Mouse (Mus musculus): ENCODE results near the gene Inpp5e. TPM values are rescaled to one million over a fixed set of nuclear protein-coding genes. Genes with fewer than 3 reads are reported as not detected.
"Not testable (repeated sequence)": the region's sequence is repeated elsewhere in the genome, so short reads cannot be mapped to it uniquely, and the experiment has no call there.

Gene Inpp5e
- polyA plus RNA-seq, 1 experiment from 2014 or later, result 28.0 TPM

DNA sequence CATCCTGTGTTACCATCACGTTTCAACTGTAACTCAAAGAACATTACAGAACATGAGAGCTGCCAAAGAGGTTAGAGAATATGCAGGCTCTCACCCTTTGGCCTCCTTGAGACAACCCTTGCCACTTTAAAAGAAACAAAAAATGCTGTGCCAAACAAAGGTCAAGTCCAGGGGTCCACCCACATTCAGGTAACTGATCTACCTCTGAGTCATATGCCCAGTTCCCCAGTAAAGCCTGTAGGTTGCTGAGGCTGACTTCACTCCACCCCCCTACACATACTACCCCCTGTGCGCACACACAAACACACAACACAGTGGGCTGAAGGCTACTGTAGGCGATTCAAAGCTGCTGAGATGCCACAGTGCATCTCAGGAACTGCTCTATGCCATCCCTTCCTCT lies 21.3 kb downstream of the Inpp5e start:
- 95% methylated on average over 3 of the region's 3 CpGs for WGBS
- no peak for ATAC-seq
- H3K4me3 ChIP-seq (replicated peaks), result peak overlapping the region; percentile 98

DNA sequence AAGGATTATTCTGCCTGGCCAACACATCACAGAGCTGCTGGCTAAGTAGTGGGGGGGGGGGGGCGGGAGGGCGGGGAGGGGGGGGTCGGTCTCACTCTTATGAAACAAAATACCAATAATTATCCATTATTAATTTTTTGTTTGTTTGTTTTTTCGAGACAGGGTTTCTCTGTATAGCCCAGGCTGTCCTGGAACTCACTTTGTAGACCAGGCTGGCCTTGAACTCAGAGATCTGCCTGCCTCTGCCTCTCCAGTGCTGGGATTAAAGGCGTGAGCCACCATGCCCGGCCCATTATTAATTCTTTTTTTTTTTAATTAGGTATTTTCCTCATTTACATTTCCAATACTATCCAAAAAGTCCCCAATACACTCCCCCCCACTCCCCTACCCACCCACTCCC lies 28.1 kb downstream of the Inpp5e start:
- Histone ChIP-seq H3K4me1 (replicated peaks) (peaks cover 22% of the 10 kb centered on the region), H3K9ac (replicated peaks) (peak overlapping the region; percentile 89), H3K4me3 (replicated peaks) (peak overlapping the region; percentile 81), H3K36me3 (peaks cover 71% of the 10 kb centered on the region), H3K4me2 (replicated peaks) (peak overlapping the region; percentile 93)
- not testable (repeated sequence) for H3K27me3 ChIP-seq, H3K27ac ChIP-seq, H3K9me3 ChIP-seq
- WGBS, result 29% methylated on average over 6 of the region's 6 CpGs
- ATAC-seq, result peak; percentile 28; the same call in 1 of the 2 replicates

More for the DNA sequence above, 21.3 kb downstream of the Inpp5e start:
- Histone ChIP-seq H3K4me1 (replicated peaks) (peaks cover 24% of the 10 kb centered on the region), H3K9me3 (no peaks in the 10 kb centered on the region), H3K36me3 (peaks cover 75% of the 10 kb centered on the region), H3K4me2 (replicated peaks) (peak overlapping the region; percentile 97), H3K27me3 (no peaks in the 10 kb centered on the region), H3K27ac (no peak overlapping the region), H3K9ac (replicated peaks) (peak overlapping the region; percentile 96; the same call in 1 of the 2 replicates)

DNA sequence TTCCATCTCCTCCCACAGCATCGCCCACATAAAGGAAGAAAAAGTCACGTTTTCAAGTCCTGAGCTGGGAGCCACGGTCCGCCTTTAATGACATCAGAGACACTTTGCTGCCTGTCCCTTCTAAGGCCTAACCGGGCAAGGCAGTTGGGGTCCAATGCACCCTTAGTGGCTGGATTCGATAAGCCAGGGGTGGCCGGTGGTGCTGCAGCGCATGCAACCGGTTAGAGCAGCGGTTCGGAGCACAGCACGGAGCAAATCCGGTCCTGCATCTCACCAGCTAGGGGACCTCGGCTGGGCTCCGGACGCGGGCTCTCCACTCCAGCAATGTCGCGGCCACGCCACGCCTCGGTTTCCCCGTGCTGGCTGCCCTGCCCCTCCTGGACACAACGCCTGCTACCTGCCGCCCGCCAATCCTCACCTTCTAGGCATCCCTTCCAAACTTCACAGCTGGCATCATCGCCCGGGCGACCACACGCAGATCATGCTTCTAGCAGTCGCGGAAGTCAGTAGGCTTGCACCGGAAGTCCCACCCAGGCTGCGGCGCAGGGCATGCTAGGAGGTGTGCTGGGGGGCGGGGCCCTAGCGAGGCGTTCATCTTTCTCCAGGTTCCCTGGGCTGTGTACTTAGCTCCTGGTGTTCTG lies 28.8 kb downstream of the Inpp5e start, which contains the start of gene Snapc4:
Snapc4 (minus strand) TSS at position 523 of the 641 bp plus-strand sequence.
- Histone ChIP-seq H3K9me3 (no peaks in the 10 kb centered on the region), H3K4me2 (replicated peaks) (peak within 1 kb of the TSS; percentile 93), H3K9ac (replicated peaks) (peak within 1 kb of the TSS; percentile 89), H3K27ac (peak within 1 kb of the TSS; percentile 61; the same call in 1 of the 2 replicates), H3K4me3 (replicated peaks) (peak within 1 kb of the TSS; percentile 81), H3K4me1 (replicated peaks) (peaks cover 22% of the 10 kb centered on the region), H3K36me3 (peaks cover 71% of the 10 kb centered on the region), H3K27me3 (no peaks in the 10 kb centered on the region)
- WGBS, result under 1% methylated on average over 38 of the region's 38 CpGs
- peak; percentile 99 for ATAC-seq

DNA sequence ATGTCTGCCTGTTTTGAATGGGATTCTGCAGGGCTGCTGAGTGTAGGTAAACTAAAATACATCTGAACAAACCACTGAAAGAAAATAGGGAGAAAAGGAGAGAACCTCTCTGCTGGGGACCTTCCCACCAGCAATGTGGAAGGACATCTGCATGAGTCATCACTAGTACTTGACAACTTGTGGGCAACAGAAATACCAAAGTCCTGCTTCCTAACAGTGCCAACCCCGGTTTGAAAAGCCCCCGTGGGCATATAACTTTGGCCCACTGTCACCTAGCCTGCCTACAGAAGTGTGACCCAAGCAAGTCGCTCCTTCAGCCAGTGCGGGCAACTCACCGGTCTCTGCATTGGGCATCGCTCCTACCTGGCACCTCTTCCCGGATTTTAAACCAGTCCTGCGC lies 36.6 kb downstream of the Inpp5e start:
- H3K4me3 ChIP-seq (replicated peaks), result no peak overlapping the region
- H3K36me3 ChIP-seq, result peaks cover 97% of the 10 kb centered on the region
- H3K27me3 ChIP-seq, result no peaks in the 10 kb centered on the region
- H3K9me3 ChIP-seq, result no peaks in the 10 kb centered on the region
- no peak overlapping the region; the same call in 1 of the 2 replicates for H3K9ac ChIP-seq (replicated peaks)
- WGBS, result 95% methylated on average over 8 of the region's 8 CpGs
- no peak for ATAC-seq
- no peaks in the 10 kb centered on the region for H3K4me1 ChIP-seq (replicated peaks)
- no peak overlapping the region for H3K4me2 ChIP-seq (replicated peaks)
- H3K27ac ChIP-seq, result no peak overlapping the region

DNA sequence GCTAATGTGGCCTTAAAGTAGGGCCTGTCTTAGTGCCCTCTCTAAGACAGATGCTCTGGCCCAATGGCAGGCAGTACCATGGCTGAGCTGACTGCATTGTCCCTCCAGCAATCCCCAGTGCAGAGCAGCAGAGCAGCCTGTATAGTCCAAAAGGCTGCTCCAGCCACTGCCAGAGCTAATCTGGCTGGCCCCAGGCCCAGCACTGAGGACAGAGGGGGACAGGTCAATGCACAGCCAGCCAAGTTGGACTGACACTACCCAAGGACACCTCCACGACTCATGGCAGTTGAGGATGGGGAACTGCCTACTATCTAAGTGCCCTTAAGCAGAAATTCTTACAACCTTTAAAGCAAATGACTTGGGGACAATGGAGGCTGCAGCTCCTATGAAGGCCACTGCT lies 40.4 kb downstream of the Inpp5e start:
- Histone ChIP-seq H3K4me2 (replicated peaks) (no peak overlapping the region), H3K36me3 (peaks cover 97% of the 10 kb centered on the region), H3K9ac (replicated peaks) (no peak overlapping the region), H3K4me1 (replicated peaks) (no peaks in the 10 kb centered on the region), H3K27me3 (no peaks in the 10 kb centered on the region), H3K9me3 (no peaks in the 10 kb centered on the region), H3K27ac (no peak overlapping the region), H3K4me3 (replicated peaks) (no peak overlapping the region)
- 91% methylated on average over 1 of the region's 1 CpGs for WGBS
- ATAC-seq, result no peak

DNA sequence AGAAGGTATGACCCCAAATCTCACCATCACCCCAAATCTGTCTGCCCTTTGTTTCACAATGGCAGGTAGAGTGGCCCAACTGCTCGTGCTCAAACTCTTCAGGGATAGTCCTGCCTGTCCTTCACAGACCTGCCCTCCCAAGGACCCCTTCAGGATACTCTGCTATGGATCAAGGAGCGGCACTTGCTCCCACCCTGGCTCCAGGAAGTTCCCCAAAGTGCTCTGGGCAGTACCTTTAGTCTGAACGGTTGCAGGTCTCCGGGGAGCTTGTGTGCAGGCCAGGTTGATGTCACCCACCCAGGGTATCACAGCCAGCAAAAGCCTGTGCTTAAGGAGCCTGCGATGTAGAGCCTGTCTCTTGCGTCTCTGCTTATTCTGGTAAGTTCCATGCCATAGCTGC lies 41.1 kb downstream of the Inpp5e start:
- WGBS, result 95% methylated on average over 6 of the region's 6 CpGs
- H3K36me3 ChIP-seq, result peaks cover 97% of the 10 kb centered on the region

DNA sequence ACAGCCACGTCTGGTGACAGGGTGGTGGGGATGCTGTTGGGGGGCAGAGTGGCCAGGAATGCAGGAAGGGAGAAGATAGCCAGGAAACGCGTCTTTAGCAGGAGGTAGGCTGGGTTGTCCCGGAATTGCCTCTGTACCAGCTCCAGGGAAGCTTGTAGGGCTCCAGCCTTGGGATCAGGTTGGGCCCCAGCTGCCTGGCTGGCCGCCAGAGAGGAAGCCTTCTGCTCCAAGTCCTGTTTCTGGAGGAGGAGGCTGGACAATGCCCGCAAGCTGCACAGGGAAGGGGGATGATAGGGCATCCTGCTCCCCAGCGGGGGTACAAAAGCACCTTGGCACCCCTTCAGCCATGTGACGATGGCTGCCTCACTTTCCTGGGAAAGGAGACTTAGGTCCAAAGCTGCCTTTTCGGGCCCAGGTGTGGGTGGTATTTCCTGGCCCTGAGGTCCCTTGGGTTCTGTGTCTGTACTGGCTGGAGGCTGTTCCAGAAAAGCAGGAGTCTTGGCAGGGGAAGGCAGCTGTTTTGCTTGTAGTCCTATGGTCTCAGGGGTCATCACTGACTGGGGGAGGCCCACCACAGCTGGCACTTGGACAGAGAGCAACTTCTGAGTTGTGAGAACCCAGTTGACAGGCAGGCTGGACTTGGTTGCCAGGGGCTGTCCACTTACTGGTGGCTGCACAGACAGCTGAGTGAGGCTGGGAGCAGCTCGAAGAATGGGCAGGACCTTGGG lies 44.1 kb downstream of the Inpp5e start:
- H3K27me3 ChIP-seq, result no peaks in the 10 kb centered on the region
- no peaks in the 10 kb centered on the region for H3K4me1 ChIP-seq (replicated peaks)
- no peak for ATAC-seq
- H3K36me3 ChIP-seq, result peaks cover 74% of the 10 kb centered on the region
- no peak overlapping the region for H3K4me3 ChIP-seq (replicated peaks)
- no peak overlapping the region for H3K27ac ChIP-seq
- H3K9me3 ChIP-seq, result no peaks in the 10 kb centered on the region
- 89% methylated on average over 10 of the region's 10 CpGs for WGBS
- H3K9ac ChIP-seq (replicated peaks), result no peak overlapping the region
- no peak overlapping the region for H3K4me2 ChIP-seq (replicated peaks)

More for the DNA sequence above, 41.1 kb downstream of the Inpp5e start:
- H3K27me3 ChIP-seq, result no peaks in the 10 kb centered on the region
- H3K9me3 ChIP-seq, result no peaks in the 10 kb centered on the region
- no peak overlapping the region for H3K4me2 ChIP-seq (replicated peaks)
- no peak overlapping the region for H3K4me3 ChIP-seq (replicated peaks)
- H3K27ac ChIP-seq, result no peak overlapping the region
- no peak overlapping the region for H3K9ac ChIP-seq (replicated peaks)
- no peaks in the 10 kb centered on the region for H3K4me1 ChIP-seq (replicated peaks)
- no peak for ATAC-seq

DNA sequence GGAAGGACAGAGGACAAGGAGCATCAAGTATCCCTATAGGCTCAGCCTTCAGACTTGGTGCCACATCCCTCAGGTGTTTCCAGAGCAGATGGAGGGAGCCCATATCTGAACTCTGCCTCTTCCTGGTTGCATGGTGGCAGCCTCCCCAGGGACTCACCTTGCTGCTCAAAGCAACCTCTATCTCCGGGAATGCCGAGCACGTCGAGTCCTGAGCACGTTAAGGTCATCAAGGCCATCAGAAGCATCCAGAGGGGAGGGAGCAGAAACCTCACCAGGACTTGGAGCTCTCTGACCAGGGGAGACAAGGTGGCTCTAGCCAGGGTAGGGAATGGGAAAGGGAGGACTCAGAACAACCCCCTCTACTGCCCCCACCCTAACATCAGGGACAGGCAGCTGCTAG lies 45.5 kb downstream of the Inpp5e start:
- no peak overlapping the region for H3K4me2 ChIP-seq (replicated peaks)
- no peak for ATAC-seq
- H3K4me3 ChIP-seq (replicated peaks), result no peak overlapping the region
- no peaks in the 10 kb centered on the region for H3K27me3 ChIP-seq
- H3K9ac ChIP-seq (replicated peaks), result no peak overlapping the region
- WGBS, result 90% methylated on average over 5 of the region's 5 CpGs
- no peak overlapping the region for H3K27ac ChIP-seq
- H3K9me3 ChIP-seq, result no peaks in the 10 kb centered on the region
- H3K4me1 ChIP-seq (replicated peaks), result no peaks in the 10 kb centered on the region
- peaks cover 60% of the 10 kb centered on the region for H3K36me3 ChIP-seq

DNA sequence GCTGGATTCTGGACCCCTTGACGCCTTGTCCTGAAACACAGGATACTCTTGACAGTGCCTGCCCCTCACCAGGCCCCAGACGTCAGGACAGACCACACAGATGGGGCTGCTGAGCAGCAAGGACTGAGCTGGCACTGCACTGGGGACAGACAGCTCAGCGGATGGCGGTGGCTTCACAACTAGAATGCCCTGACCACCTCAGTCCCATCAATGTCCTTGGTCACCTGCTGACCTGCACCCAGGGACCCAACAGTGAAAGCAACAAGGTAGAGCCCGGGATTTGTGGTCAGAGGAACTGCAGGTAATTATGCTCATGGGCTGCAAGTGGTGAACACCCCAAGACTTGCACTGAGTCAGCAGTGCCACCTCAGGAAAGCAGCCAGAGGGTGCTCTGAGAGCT lies 46.0 kb downstream of the Inpp5e start:
- H3K27ac ChIP-seq, result no peak overlapping the region
- no peak overlapping the region for H3K4me2 ChIP-seq (replicated peaks)
- no peak for ATAC-seq
- H3K27me3 ChIP-seq, result no peaks in the 10 kb centered on the region
- H3K9me3 ChIP-seq, result no peaks in the 10 kb centered on the region
- H3K4me1 ChIP-seq (replicated peaks), result no peaks in the 10 kb centered on the region
- no peak overlapping the region for H3K9ac ChIP-seq (replicated peaks)
- peaks cover 55% of the 10 kb centered on the region for H3K36me3 ChIP-seq
- no peak overlapping the region for H3K4me3 ChIP-seq (replicated peaks)
- WGBS, result 92% methylated on average over 5 of the region's 5 CpGs

DNA sequence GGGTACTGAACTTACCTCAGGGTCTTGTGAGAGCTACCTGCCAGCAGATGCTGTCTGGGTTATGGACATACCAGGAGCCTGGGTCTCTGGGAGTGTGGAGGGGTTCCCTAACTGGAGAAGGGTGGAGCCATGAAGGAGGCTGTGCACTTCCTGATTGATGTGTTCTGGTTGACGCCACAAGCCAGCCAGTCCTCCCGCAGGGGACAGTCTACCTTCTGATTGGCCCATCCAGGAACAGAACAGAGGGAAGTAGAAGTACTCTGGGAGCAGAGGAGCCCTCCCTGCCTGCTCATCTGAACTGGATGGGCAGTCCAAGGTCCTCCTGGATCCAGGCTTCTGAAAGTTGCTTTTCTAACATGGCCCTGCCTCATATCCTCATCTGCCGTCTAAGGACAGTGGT lies 48.2 kb downstream of the Inpp5e start, which contains the start of gene Card9:
Card9 (minus strand) TSS at position 147 of the 400 bp plus-strand sequence.
- 51% methylated on average over 3 of the region's 3 CpGs for WGBS
- H3K27me3 ChIP-seq, result no peaks in the 10 kb centered on the region
- H3K4me1 ChIP-seq (replicated peaks), result no peaks in the 10 kb centered on the region
- no peak within 1 kb of the TSS for H3K27ac ChIP-seq
- ATAC-seq, result no peak
- no peak within 1 kb of the TSS for H3K9ac ChIP-seq (replicated peaks)
- H3K4me2 ChIP-seq (replicated peaks), result no peak within 1 kb of the TSS
- no peak within 1 kb of the TSS for H3K4me3 ChIP-seq (replicated peaks)
- no peaks in the 10 kb centered on the region for H3K9me3 ChIP-seq
- peaks cover 33% of the 10 kb centered on the region for H3K36me3 ChIP-seq

DNA sequence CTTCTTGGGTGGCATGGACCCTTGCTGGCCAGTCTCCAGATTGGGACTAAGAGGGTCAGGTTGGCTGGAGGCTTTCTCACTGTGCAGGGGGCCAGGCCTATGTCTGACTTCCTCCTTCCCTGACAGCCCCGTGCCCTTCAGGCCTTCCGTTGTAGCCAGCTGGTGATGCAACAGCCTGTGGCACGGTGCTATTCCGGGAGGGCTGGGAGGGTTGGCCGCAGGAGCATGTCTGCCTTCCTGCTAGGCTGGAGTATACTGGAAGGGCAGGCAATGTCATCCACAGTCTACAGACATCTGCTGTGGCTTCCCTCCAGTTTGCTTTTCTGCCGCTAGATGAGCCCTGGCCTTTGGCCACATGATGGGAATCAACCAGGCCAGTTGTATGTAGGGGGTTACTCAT lies 49.0 kb downstream of the Inpp5e start:
- Histone ChIP-seq H3K9me3 (no peaks in the 10 kb centered on the region), H3K4me1 (replicated peaks) (no peaks in the 10 kb centered on the region), H3K36me3 (peaks cover 27% of the 10 kb centered on the region), H3K27me3 (no peaks in the 10 kb centered on the region), H3K9ac (replicated peaks) (no peak overlapping the region), H3K4me2 (replicated peaks) (no peak overlapping the region), H3K4me3 (replicated peaks) (no peak overlapping the region), H3K27ac (no peak overlapping the region)
- WGBS, result 91% methylated on average over 6 of the region's 6 CpGs
- no peak for ATAC-seq

DNA sequence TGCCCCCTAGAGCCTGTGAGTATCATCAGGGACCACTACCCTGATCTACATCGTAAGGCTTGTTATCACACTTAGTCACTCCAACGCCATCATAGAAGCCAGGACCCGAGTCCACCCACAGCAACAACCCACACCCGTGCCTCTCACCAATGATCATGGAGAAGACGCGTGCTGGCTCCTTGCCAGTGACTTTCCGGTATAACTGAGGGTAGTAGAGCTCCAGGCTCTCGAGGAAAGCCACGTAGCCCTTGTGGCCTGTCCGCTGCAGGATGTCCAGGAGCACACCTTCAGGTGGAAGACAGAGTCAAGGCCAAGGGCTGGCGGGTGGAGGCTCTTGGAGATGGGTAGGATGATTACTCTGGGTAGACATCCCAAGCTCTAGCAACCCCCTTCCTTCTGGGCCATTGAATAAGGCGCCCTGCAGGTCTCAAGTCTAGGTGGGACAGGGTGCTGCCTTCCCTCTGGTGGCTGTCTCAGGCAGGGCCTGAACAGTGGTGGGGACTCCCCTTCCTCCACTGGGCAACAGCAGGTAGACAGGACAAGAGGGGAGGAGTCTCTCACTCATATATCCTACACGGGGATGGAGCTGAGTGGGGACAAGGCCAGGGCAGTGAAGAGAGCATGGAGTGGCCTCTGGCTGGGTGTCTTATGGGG lies 50.2 kb downstream of the Inpp5e start:
- no peak overlapping the region for H3K4me3 ChIP-seq (replicated peaks)
- H3K36me3 ChIP-seq, result peaks cover 25% of the 10 kb centered on the region
- H3K27me3 ChIP-seq, result no peaks in the 10 kb centered on the region
- no peak overlapping the region for H3K27ac ChIP-seq
- H3K9ac ChIP-seq (replicated peaks), result no peak overlapping the region
- ATAC-seq, result 0 out of 2 replicates have a peak, but pooled peaks have one; percentile 35
- H3K9me3 ChIP-seq, result no peaks in the 10 kb centered on the region
- 87% methylated on average over 13 of the region's 13 CpGs for WGBS
- H3K4me2 ChIP-seq (replicated peaks), result no peak overlapping the region
- H3K4me1 ChIP-seq (replicated peaks), result no peaks in the 10 kb centered on the region; the same call in 1 of the 2 replicates

Measured in midbrain, embryonic 13.5 days (tissue).